Mouse (Mus musculus): Measurements from ENCODE around the gene Cxcl17.
"Not testable (repeated sequence)": the region's sequence is repeated elsewhere in the genome, so short reads cannot be mapped to it uniquely, and the experiment has no call there.

Cxcl17 gene

DNA sequence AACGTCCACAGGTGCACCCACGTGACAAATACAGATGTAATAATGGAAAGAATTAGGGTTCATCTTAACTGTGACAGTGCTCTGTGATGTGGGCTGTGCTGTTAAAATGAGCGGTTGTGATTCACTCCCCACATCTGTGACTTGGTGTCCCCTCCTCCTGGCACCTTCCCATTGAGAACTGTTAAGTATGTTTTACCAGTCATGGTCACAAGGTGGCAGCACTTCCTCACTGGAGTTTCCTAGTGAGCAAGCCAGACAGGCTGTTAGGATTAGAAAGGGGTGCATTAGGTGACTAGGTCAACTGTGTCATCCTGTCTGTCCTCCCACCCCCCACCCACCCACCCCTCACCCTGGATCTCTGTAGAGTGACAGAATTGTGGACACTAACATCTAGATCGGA is 11.7 kb upstream of the Cxcl17 start:
- peak; percentile 90 for DNase-seq

GRCm38 (mm10) chr7:25422286-25422841 is 9.7 kb upstream of the Cxcl17 start:
- DNase-seq = no peak

DNA sequence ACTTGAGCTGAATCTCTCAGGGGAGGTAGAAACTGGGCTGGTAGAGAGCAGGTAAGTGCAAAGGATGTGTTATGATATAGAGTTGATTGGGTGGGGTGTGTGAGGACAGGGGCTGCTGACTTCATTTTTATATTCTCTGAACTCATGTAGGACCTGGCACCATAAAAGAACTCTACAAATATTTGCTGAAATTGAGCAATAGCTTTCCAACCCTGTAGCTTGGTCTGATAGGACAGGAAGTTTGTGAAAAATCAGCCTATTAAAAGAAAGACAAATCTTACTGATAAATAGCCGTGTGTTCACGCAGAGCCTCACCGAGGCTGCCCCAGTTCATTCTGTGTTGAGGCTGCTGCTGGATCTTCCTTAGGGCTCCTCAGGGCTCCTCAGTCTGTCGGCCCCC is 7.3 kb upstream of the Cxcl17 start:
- no peak for DNase-seq

DNA sequence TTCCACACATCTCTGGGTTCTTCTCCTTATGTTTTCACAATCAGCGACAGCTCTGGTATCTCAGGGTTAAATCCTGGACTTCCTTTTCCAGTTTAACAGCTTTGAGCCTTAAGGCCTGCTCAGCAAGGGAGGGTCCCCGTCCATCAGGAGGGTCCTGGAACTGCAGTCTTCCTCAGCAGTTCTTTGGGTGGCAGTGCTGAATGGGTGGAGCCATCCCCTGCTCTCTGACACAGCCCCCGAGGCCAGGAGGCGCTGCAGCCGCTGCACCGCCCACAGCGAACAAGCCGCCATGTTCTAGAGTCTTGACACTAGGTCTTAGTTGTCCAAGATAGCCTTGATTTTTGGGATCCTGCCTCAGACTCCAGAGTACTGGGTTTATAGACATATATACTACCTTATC is 6.8 kb upstream of the Cxcl17 start:
- no peak for DNase-seq

DNA sequence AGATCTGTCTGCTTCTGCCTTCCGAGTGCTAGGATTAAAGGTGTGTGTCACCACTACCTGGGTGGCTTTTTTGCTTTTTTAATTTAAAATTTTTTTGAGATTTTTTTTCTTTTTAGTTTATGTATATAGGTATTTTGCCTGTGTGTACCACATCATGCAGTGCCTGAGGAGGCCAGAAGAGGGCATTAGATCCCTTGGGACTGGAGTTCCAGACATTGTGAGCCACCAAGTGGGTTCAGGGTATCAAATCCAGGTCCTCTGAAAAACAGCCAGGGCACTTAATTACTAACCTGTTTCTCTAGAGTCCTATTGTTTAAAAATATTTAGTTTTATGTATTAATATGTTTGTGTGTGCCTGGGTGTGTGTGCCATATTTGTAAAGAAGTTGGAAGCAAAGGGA is 4.9 kb upstream of the Cxcl17 start:
- DNase-seq = peak; percentile 60

- no peak for DNase-seq
Observed at GRCm38 (mm10) chr7:25411861-25412260, 825 bp downstream of the Cxcl17 start.

GRCm38 (mm10) chr7:25410969-25411615 is 1.6 kb downstream of the Cxcl17 start:
- DNase-seq = no peak

GRCm38 (mm10) chr7:25409114-25409760 is 3.4 kb downstream of the Cxcl17 start:
- DNase-seq = no peak

DNA sequence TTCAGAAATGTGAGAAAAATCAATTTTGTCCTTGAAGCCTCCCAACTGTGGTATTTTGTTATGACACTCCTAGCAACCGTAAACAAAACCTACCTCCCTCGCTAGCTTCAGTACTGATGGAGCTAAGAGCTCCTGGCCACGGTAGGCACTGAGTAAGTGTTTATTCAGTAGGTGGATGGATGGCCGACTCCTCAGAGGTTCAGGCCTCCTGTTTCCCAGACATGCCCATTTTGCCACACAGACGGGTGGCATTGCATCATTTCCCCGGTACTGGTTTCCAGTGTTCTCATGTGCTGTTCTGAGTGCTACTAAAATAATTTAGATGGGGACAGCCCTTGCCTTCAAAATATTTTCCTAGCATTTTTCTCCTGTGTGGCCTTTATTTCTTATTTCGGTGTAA is 6.2 kb downstream of the Cxcl17 start:
- DNase-seq = no peak

DNA sequence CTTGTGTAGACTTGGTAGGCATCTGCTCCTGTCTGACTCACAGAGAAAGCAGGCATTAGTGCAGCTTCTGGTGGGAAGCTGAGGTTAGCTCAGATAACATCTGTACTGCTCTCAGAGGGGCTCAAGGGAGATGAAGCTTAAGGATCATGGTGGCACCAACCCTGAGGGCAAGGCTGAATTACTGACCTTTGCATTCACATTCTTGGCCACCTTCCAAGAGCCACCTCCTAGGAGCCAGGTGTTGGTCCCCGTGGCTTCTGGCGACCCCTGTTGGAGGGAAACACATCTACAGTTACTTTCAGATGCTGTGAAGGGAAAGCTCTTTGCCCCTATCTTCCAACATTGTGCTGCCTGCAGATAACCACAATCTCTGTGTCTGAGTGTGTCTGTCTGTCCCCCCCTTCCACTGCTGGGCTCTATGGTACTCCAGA is 10.0 kb downstream of the Cxcl17 start:
- peak; percentile 81 for DNase-seq

GRCm38 (mm10) chr7:25401986-25402385 is 10.7 kb downstream of the Cxcl17 start:
- no peak for DNase-seq

DNA sequence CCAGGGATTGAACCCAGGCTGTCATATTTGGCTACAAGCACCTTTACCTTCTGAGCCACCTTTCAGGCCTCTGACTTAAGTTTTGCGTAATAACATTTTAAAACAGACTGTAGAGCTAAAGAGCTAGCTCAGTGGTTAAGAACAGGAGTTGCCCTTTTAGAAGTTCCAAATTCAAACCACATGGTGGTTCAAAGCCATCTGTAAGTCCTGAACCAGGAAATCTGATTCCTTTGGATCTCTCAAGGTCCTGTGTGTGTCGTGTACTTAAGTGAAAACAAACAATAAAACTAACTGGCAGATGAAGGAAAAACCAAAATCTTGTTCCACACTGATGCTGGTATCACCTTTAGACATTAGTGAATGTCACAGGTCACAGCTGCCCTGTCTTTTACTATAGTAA is 11.1 kb downstream of the Cxcl17 start:
- DNase-seq = no peak

DNA sequence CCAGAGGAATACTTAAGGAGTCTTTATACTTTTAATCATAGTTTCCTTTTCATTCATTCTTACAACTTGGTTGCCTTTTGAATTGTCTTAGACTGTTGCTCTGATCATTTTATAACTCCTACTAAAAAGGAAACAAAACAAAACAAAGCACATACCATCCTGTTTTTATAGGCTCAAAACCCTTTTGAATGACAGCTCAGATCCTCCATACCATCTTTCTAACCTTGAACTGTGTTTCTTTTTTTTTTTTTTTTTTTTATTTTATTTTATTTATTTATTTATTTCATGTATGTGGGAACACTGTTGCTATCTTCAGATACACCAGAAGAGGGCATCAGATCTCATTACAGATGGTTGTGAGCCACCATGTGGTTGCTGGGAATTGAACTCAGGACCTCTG is 13.7 kb downstream of the Cxcl17 start:
- DNase-seq = not testable (repeated sequence)

DNA sequence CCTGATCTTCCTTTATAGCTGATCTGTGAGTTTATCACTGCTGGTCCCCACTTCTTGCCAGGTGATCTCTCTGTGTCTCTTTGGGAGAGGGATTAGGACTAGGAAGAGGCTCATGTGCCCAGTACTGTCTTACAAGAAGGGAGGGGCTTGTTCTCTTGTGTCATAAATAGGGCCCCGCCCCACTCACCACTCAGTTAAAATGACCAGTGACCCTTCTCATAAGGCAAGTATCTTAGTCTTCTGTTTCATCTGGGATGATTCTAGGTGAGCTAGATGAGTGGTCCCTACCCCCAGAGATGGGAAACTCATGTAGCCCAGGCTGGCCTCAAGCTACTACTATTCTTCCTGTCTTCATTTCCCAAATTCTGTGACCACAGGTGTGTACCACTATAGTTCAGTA is 14.1 kb downstream of the Cxcl17 start, which contains the start of gene Lipe:
Lipe (minus strand) TSS at position 101 of the 400 bp plus-strand sequence.
- DNase-seq = no peak

- no peak for DNase-seq
Observed at GRCm38 (mm10) chr7:25396621-25397020, 16.1 kb downstream of the Cxcl17 start.

GRCm38 (mm10) chr7:25395558-25396521 is 16.8 kb downstream of the Cxcl17 start:
- DNase-seq = peak; percentile 98

DNA sequence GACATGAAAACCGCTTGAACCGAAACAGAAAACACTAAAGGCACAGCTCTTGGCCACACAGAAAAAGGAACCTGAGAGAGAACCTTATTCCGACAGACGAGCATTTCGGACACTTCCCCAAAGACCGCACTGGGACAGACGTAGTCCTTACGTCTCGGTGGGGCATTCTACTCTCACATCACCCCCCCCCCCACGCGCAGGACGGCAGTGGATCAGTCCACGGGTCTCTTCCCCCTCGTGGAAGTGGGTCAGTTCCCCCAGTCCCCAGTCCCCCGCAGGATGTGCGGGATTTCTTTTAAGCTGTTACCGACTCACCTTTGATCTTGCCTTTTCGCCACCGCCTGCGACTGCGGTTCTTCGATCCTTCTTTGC is 17.5 kb downstream of the Cxcl17 start:
- DNase-seq = no peak

DNA sequence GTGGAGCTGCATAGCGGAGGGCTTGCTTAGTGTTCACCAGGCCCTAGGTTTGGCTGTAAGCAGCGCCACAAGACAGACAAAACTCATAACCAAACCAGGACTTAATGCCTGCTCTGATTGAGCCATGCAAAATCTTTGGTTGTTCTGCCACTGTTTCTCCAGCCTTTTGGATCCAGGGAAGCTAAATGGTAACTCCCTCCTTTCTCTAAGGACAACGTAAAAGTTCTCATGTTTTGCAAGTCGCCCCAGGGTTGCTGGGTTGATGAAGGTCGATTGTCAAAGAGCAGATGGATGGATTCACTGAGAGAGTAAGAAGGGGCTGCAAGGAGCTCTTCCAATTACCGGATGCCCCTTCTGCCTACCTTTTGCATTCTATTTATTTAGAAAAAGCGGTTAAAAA is 17.9 kb downstream of the Cxcl17 start:
- no peak for DNase-seq

DNA sequence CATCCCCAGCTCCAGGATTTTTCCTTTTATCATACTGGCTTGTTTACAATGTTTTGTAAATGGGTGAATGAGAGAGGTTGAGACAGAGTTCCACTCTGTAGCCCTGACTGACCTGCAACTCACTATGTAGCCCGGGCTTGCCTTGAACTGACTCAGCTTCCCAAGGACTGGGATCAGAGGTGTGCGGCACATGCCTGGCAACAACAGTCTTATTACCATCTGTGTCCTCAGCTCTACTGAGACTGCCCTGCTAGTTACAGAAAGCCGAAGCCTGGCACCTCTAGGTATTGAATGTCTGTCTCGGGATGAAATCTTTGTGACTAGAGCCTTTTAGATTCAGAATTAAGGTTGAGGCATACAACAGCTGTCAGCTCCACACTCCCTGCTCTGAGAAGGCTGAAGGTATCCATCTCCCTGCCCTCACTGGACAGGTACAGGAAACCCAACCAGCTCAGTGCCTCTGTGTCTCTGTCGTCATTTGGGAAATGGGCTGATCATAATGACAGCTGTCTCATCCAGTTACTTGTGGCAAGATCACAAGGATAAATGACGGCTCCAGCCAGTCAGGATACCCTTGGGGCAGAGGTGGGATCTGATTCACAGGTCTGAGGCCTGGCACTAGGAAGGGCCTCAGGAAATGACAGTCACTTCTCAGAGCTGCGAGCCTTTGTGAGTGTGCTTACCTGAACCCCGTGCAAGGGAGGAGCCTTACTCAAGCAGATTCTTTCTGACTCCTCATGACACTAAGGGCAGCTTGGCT is 19.1 kb downstream of the Cxcl17 start:
- DNase-seq = no peak

DNA sequence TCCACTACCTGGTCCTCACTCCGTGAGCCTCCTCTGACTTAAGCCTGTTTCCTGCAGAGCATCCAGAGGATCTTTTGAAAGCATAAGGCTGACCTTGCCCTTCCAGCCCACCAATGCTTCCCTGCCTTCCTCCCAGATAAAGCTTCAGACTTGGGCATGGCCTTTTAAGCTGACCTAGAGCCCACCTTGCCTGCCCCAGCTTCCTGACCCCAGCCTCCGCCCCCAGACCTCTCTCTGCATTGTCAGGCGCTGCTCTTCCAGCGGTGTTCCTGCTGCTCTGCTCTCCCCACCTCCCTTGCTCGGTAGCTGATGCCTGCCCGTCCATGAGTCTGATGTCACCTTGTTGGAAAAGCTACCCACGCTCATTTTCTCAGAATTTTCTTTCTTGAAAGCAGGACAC is 19.8 kb downstream of the Cxcl17 start:
- DNase-seq = no peak

- no peak for DNase-seq
Observed at GRCm38 (mm10) chr7:25391856-25392453, 20.7 kb downstream of the Cxcl17 start.

DNA sequence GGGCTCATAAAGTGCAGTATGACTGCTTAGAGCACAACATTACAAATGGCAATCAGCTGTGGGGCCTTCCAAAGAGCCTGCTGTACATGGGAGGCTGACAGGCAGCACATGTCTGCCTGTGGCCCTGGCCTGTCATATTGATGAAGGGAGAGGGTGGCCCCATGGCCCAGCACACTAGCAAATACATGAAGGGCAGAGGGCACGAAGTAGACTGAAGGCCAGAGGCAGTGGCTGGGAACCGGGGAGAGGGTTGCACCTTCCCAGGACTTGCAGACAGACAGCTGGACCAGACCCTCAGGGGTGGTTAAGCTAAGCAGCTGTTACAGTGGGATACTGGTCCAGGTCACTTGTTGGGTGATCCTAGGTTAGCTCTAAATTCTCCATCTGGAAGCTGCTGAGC is 21.7 kb downstream of the Cxcl17 start:
- DNase-seq = peak; percentile 10

Measured in kidney, postnatal 10 days (tissue).